Mouse (Mus musculus) spleen, adult 2 months (tissue): ENCODE data around the gene Krtap5-2. TPM values are rescaled to one million over a fixed set of nuclear protein-coding genes. Genes with fewer than 3 reads are reported as not detected.
"Not testable (repeated sequence)": the region's sequence is repeated elsewhere in the genome, so short reads cannot be mapped to it uniquely, and the experiment has no call there.

Experiments
- DNase-seq, 2 experiments: peaks; one replicate each; pipeline versions ENCODE4 v3.0.0 to v3.0.0-alpha.2; 2012 to 2021; ENCODE audit warnings: low spot score in 2 of 2, low read depth in 1 of 2
- H3K27ac ChIP-seq: fragments of 200-500 bp; 2 replicates; pipeline ENCODE4 v1.5.1; 2012; ENCODE audit warnings: low read length, inconsistent platforms; ENCODE audit not compliant: insufficient read depth
- H3K27me3 ChIP-seq: fragments of 200-500 bp; 2 replicates; pipeline ENCODE4 v1.6.1; 2012; ENCODE audit warnings: mild to moderate bottlenecking, moderate library complexity, low read length, inconsistent platforms; ENCODE audit not compliant: control insufficient read depth, insufficient read depth
- H3K36me3 ChIP-seq: fragments of 200-500 bp; 2 replicates; pipeline ENCODE4 v1.6.1; 2012; ENCODE audit warnings: mild to moderate bottlenecking, low read length, inconsistent platforms; ENCODE audit not compliant: control insufficient read depth, insufficient read depth
- H3K4me1 ChIP-seq: fragments of 200-500 bp; 2 replicates; pipeline ENCODE4 v1.6.1; 2011; ENCODE audit warnings: inconsistent platforms; ENCODE audit not compliant: control insufficient read depth, insufficient read depth, insufficient read length
- H3K4me3 ChIP-seq: fragments of 200-500 bp; 2 replicates; pipeline ENCODE4 v1.5.1; 2011; ENCODE audit warnings: mild to moderate bottlenecking, inconsistent platforms; ENCODE audit not compliant: insufficient read depth, insufficient read length; ENCODE audit errors: extremely low read depth
- CTCF ChIP-seq: fragments of 200-500 bp; IDR thresholded peaks from 2 replicates; pipeline ENCODE4 v1.5.1; 2011; ENCODE audit warnings: mild to moderate bottlenecking, inconsistent platforms; ENCODE audit not compliant: insufficient read depth, insufficient read length, insufficient replicate concordance; ENCODE audit errors: extremely low read depth
- POLR2A ChIP-seq: fragments of 200-500 bp; IDR thresholded peaks from 2 replicates; pipeline ENCODE4 v1.6.1; 2011; ENCODE audit warnings: low read depth, low read length, inconsistent platforms
- WGBS: fragments of 180-500 bp; shearing (Covaris S2); methylation state at CpG from one replicate; pipeline ENCODE4 v1.1.7; 2018; 5-methylcytosine and 5-hydroxymethylcytosine counted together
- polyA plus RNA-seq: library from polyadenylated mRNA; depleted of rRNA; stranded (reverse); fragments of >200 nt; gene quantifications from 2 replicates; pipeline ENCODE4 v1.2.3, GENCODE M21; 2012

Krtap5-2 gene
- polyA plus RNA-seq, 1 experiment: not detected

- H3K4me3 ChIP-seq: no peak within 1 kb of the TSS
- H3K36me3 ChIP-seq: no peaks in the 10 kb centered on the region
- H3K27ac ChIP-seq: no peak within 1 kb of the TSS
- H3K27me3 ChIP-seq: no peaks in the 10 kb centered on the region
- no peak for DNase-seq
- WGBS: 39% methylated on average over 2 of the region's 2 CpGs
- TF ChIP-seq POLR2A (no peak), CTCF (no peak)
- H3K4me1 ChIP-seq: no peaks in the 10 kb centered on the region
These were observed 14.5 kb upstream of the Krtap5-2 start, which contains the start of gene Gm10153 for GRCm38 (mm10) chr7:142190289-142190688. Gm10153 (minus strand) TSS chr7:142190389.

GRCm38 (mm10) chr7:142188156-142188555 is 12.4 kb upstream of the Krtap5-2 start:
- no peak for TF ChIP-seq CTCF
- TF ChIP-seq POLR2A: no peak
- no peak for DNase-seq
- Histone ChIP-seq H3K27me3 (no peaks in the 10 kb centered on the region), H3K4me3 (no peak overlapping the region), H3K27ac (no peak overlapping the region), H3K36me3 (no peaks in the 10 kb centered on the region), H3K4me1 (no peaks in the 10 kb centered on the region)
- 86% methylated on average over 2 of the region's 2 CpGs for WGBS

GRCm38 (mm10) chr7:142181021-142181420 is 5.2 kb upstream of the Krtap5-2 start:
- Histone ChIP-seq H3K4me3 (no peak overlapping the region), H3K4me1 (no peaks in the 10 kb centered on the region), H3K27me3 (no peaks in the 10 kb centered on the region), H3K27ac (no peak overlapping the region), H3K36me3 (no peaks in the 10 kb centered on the region)
- TF ChIP-seq CTCF: no peak
- no peak for TF ChIP-seq POLR2A
- 38% methylated on average over 1 of the region's 1 CpGs for WGBS
- DNase-seq: no peak

GRCm38 (mm10) chr7:142178685-142179084 is 2.9 kb upstream of the Krtap5-2 start:
- TF ChIP-seq CTCF (no peak), POLR2A (no peak)
- H3K4me3 ChIP-seq: no peak overlapping the region
- no peak for DNase-seq
- H3K27me3 ChIP-seq: no peaks in the 10 kb centered on the region
- H3K4me1 ChIP-seq: no peaks in the 10 kb centered on the region
- H3K27ac ChIP-seq: no peak overlapping the region
- 93% methylated on average over 1 of the region's 1 CpGs for WGBS
- no peaks in the 10 kb centered on the region for H3K36me3 ChIP-seq

- no peaks in the 10 kb centered on the region for H3K4me1 ChIP-seq
- TF ChIP-seq CTCF (no peak), POLR2A (no peak)
- DNase-seq: no peak
- WGBS: 49% methylated on average over 3 of the region's 3 CpGs
- H3K4me3 ChIP-seq: no peak overlapping the region
- no peak overlapping the region for H3K27ac ChIP-seq
- no peaks in the 10 kb centered on the region for H3K36me3 ChIP-seq
- H3K27me3 ChIP-seq: no peaks in the 10 kb centered on the region
These were observed 6.0 kb downstream of the Krtap5-2 start for GRCm38 (mm10) chr7:142169836-142170235.

- H3K4me1 ChIP-seq, H3K27ac ChIP-seq, DNase-seq, H3K4me3 ChIP-seq, H3K36me3 ChIP-seq, H3K27me3 ChIP-seq: not testable (repeated sequence)
These were observed 10.2 kb downstream of the Krtap5-2 start, which contains the start of gene Gm4553 for GRCm38 (mm10) chr7:142165639-142166038. Gm4553 (minus strand) TSS chr7:142165739.

GRCm38 (mm10) chr7:142159366-142159765 is 16.4 kb downstream of the Krtap5-2 start:
- H3K36me3 ChIP-seq: no peaks in the 10 kb centered on the region

GRCm38 (mm10) chr7:142157013-142157412 is 18.8 kb downstream of the Krtap5-2 start, which contains the start of gene Gm29735:
Gm29735 (minus strand) TSS chr7:142157113.
- not testable (repeated sequence) for H3K27me3 ChIP-seq, H3K36me3 ChIP-seq, H3K27ac ChIP-seq, H3K4me3 ChIP-seq, H3K4me1 ChIP-seq, DNase-seq
- 12% methylated on average over 2 of the region's 2 CpGs for WGBS

More at GRCm38 (mm10) chr7:142159366-142159765, 16.4 kb downstream of the Krtap5-2 start:
- Histone ChIP-seq H3K27ac (no peak overlapping the region), H3K4me3 (no peak overlapping the region), H3K4me1 (no peaks in the 10 kb centered on the region), H3K27me3 (no peaks in the 10 kb centered on the region)
- no peak for TF ChIP-seq POLR2A
- no peak for DNase-seq
- 96% methylated on average over 3 of the region's 3 CpGs for WGBS
